In genomic region chr6:54818389-54818788, GRCm38 (mm10) we compare ENCODE assay signal across 9 mouse cellular contexts. TPM values are rescaled to one million over a fixed set of nuclear protein-coding genes. Genes with fewer than 3 reads are reported as not detected.
DNase-seq lines count a peak whose midpoint lies in the region; ATAC-seq lines count a peak whose summit lies in the region.
"Had no signal": no experiment of that assay in that cellular context is flagged by ENCODE, and none has a peak within 500 bp of the region (broad histone marks: within the 10 kb centered on the region; RNA-seq: fewer than 3 reads in every experiment).

No protein-coding gene starts in this region.

- peak overlapping the region; percentile 60 for H3K4me2 ChIP-seq in kidney, embryonic 14.5 days (replicated peaks; ENCODE audit: low read depth, low read length)
- H3K4me2 ChIP-seq in hindbrain, embryonic 13.5 days = peak overlapping the region; percentile 68
- H3K4me2 ChIP-seq in midbrain, embryonic 13.5 days (replicated peaks) = peak overlapping the region; percentile 71

- WGBS in kidney, embryonic 14.5 days = 61% methylated on average over 2 of the region's 2 CpGs
- WGBS in hindbrain, embryonic 13.5 days = 50% methylated on average over 2 of the region's 2 CpGs
- 59% methylated on average over 2 of the region's 2 CpGs for WGBS in midbrain, embryonic 13.5 days

- peak overlapping the region; percentile 76 for H3K4me3 ChIP-seq in kidney, embryonic 14.5 days (ENCODE audit: low read length)
- peak overlapping the region; percentile 87 for H3K4me3 ChIP-seq in hindbrain, embryonic 13.5 days
- peak overlapping the region; percentile 73 for H3K4me3 ChIP-seq in midbrain, embryonic 13.5 days (replicated peaks)

- no peak for DNase-seq in kidney, adult 9 months
- peak; percentile 20 for DNase-seq in adipocyte (ENCODE audit: low spot score)
- no peak for DNase-seq in left cerebral cortex, postnatal 4 days
- DNase-seq in right cerebral cortex, adult 2 months (ENCODE audit: low spot score in 2 of 2) = no peak
- DNase-seq: retina, postnatal 1 day had no signal

- intact Hi-C loops in left cerebral cortex, postnatal 4 days (cut with DNase I) = loop anchor here (5.0 to 10.0 kb wide), 2 partner anchors 116 to 176 kb away; partner anchors contain the start of gene Ggct

- H3K9me3 ChIP-seq in kidney, embryonic 14.5 days (ENCODE audit: control insufficient read depth, low read length) = no peaks in the 10 kb centered on the region
- no peaks in the 10 kb centered on the region for H3K9me3 ChIP-seq in hindbrain, embryonic 13.5 days
- no peaks in the 10 kb centered on the region for H3K9me3 ChIP-seq in midbrain, embryonic 13.5 days

- no peak overlapping the region for H3K27ac ChIP-seq in kidney, embryonic 14.5 days (ENCODE audit: low read depth, low read length)
- H3K27ac ChIP-seq in hindbrain, embryonic 13.5 days = no peak overlapping the region
- H3K27ac ChIP-seq in midbrain, embryonic 13.5 days = no peak overlapping the region

- H3K27me3 ChIP-seq in kidney, embryonic 14.5 days (ENCODE audit: control insufficient read depth, insufficient read depth, low read length) = no peaks in the 10 kb centered on the region
- H3K27me3 ChIP-seq in hindbrain, embryonic 13.5 days = 0 out of 2 replicates have a peak, but pooled peaks cover 4% of the 10 kb centered on the region
- no peaks in the 10 kb centered on the region; the same call in 1 of the 2 replicates for H3K27me3 ChIP-seq in midbrain, embryonic 13.5 days

- 0 out of 2 replicates have a peak overlapping the region, but pooled peaks have one; percentile 90 for H3K9ac ChIP-seq in kidney, embryonic 14.5 days (ENCODE audit: low read depth, low read length)
- H3K9ac ChIP-seq in hindbrain, embryonic 13.5 days = 0 out of 2 replicates have a peak overlapping the region, but pooled peaks have one; percentile 94
- H3K9ac ChIP-seq in midbrain, embryonic 13.5 days (replicated peaks) = peak overlapping the region; percentile 93; the same call in 1 of the 2 replicates

- no peak for ATAC-seq in kidney, embryonic 14.5 days (ENCODE audit: low FRiP score, low TSS enrichment)
- no peak for ATAC-seq in hindbrain, embryonic 13.5 days (ENCODE audit: low FRiP score)
- no peak for ATAC-seq in midbrain, embryonic 13.5 days
- no peak for ATAC-seq in megakaryocyte-erythroid progenitor cell, adult 5-6 weeks (replicated peaks; ENCODE audit: low FRiP score, low TSS enrichment, poor library complexity, severe bottlenecking)

- H3K36me3 ChIP-seq in kidney, embryonic 14.5 days (ENCODE audit: control insufficient read depth, insufficient read depth, low read length) = no peaks in the 10 kb centered on the region
- H3K36me3 ChIP-seq in hindbrain, embryonic 13.5 days = no peaks in the 10 kb centered on the region
- no peaks in the 10 kb centered on the region for H3K36me3 ChIP-seq in midbrain, embryonic 13.5 days

- H3K4me1 ChIP-seq in kidney, embryonic 14.5 days (ENCODE audit: control insufficient read depth, insufficient read depth, low read length) = 0 out of 2 replicates have a peak, but pooled peaks cover 6% of the 10 kb centered on the region
- peaks cover 28% of the 10 kb centered on the region for H3K4me1 ChIP-seq in hindbrain, embryonic 13.5 days (replicated peaks)
- H3K4me1 ChIP-seq in midbrain, embryonic 13.5 days (replicated peaks) = peaks cover 27% of the 10 kb centered on the region

RNA-seq across cellular contexts. Expression of gene Znrf2, which starts 1.7 kb away (rescaled TPM):
- 4.5 and 5.9 TPM in 2 replicates for polyA plus RNA-seq in kidney, embryonic 14.5 days (2014; fragmentation: Nextera tagmentation; extraction: Ambion mirVana)
- 5.6 and 5.9 TPM in 2 replicates for polyA plus RNA-seq in hindbrain, embryonic 13.5 days (2015; fragmentation: Nextera tagmentation; extraction: Ambion mirVana)
- polyA plus RNA-seq in midbrain, embryonic 13.5 days (2015; fragmentation: Nextera tagmentation; extraction: Ambion mirVana) = 6.0 and 6.4 TPM in 2 replicates
- total RNA-seq in left cerebral cortex, postnatal 4 days (2021) = 10 to 100 TPM; 62.1 to 65.2 TPM
- total RNA-seq in megakaryocyte-erythroid progenitor cell, adult 5-6 weeks (2014; fragmentation: Nextera tagmentation) = 16.1 and 25.6 TPM in 2 replicates
- total RNA-seq in megakaryocyte-erythroid progenitor cell, adult 5-6 weeks (2017) = 27.2 and 46.6 TPM in 2 replicates
